Mouse (Mus musculus): Measurements from ENCODE around the gene Mcur1. TPM values are rescaled to one million over a fixed set of nuclear protein-coding genes. Genes with fewer than 3 reads are reported as not detected.

Gene Mcur1
- 24.3 and 24.7 TPM in 2 replicates for polyA plus RNA-seq (2012; rRNA removed)

DNA sequence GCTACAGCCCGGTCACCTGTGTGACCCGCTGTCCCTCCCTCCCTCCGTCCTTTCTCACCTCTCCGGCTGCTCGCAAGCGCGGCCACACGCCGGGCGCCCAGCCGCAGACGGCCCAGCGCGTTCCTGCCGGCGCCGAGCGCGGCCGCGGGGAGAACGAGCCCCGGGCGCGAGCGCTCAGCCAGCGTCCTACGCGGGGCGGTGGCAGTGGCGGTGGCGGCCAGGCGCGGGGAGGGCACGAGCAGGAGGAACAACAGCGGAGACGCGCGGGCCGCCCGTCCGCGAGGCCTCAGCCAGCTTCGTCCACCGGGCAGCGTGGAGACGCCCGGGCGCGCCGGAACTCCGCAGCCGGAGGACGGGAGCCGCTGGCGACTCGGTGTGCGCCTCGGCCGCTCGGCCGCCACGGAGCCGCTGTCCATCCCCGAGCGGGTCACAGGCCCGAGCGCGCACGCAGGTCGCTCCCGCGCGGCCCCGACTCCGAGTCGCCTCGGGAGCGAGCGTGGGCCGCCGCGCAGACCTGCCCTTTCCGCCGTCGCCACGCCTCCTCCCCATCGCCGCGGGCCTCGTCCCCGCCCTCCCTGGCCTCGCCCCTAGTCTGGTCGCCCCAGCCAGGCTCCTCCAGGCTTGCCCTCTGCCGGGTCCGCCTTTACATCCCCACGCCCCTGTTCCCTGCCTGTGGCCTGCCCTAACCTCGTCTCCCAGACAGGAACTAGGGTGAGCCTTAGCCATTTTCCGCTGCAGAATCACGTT is at the start of gene Mcur1:
Gene Mcur1, minus strand, starts transcription at position 481 of the 747 bp plus-strand sequence.
- peak; percentile 67 to 85 for DNase-seq (ENCODE audit: extremely low spot score in 1 of 2, low spot score in 1 of 2)

DNA sequence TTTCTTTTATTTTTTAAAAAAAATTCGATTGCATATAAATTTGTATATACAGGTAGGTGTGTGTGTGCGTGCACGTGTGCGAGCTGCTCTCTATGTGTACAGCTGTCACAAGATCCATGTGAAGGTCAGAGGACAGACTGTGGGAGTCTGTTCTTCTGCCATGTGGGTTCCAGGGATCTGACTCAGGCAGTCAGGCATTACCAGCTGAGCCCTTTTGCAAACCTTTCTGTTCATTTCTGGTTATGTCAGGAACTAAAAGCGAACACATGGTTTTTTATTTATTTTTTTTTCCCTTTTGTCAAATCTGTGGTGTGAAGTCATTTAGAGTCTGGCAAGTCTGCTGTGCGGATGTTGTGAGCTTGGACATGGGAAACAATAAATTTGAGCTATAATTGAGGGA is 48.9 kb upstream of the Mcur1 start:
- no peak for DNase-seq (ENCODE audit: extremely low spot score in 1 of 2, low spot score in 1 of 2)

DNA sequence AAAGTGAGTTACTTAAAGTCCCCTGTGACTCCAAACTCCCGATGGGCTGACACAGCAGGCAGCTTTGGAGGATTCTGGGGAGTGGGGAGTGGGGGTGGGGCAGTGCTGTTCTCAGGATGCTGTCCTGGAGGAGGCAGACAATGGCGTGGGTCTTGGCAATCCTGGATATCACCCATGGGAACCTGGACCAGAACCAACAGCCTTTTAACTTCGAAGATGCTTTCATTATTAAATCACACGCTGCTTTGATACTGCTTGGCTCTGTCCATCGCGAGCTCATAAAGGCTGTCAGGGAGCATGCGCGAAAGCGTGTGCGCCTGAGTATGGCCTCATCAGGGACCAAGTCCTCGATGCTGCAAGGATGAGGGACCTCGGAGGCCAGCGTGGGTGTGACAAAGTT is 43.1 kb upstream of the Mcur1 start:
- no peak for DNase-seq (ENCODE audit: extremely low spot score in 1 of 2, low spot score in 1 of 2)

DNA sequence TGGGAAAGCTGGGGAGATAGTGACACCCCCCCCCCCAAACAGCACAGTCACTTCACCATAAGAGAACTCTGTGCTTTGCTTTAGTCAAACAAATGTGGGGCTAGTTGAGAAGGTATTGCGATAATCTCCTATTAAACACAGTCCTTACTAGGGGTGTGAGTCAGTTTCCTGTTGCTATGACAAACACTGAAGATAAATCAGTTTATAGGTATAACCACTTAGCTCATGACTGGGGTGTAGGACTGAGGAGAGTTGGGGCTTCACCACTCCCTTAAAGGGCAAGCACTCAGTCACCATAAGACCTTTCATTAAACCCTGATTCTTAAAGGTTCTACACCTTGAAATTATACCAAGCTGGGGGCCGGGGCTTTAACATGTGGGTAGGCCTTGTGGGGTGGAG is 42.4 kb upstream of the Mcur1 start:
- no peak for DNase-seq (ENCODE audit: extremely low spot score in 1 of 2, low spot score in 1 of 2)

DNA sequence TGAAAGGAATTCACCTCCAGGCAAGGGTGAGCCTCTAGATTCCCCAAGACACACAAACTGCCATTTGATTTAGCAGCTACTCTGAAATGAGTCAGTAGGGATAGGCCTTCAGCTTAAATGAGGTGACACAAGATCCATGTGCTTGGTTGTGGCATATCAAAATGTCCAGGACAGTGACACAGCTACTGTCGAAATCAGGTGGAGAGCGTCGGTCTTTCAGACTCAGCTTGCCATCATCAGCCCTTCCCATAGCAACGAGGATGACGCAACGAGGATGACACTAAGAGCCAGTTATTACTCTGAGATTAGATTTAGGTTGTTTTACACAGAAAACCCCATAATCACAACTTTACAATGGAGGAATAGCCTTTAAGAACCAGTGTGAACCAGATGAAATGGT is 41.0 kb upstream of the Mcur1 start:
- DNase-seq (ENCODE audit: extremely low spot score in 1 of 2, low spot score in 1 of 2), result no peak

DNA sequence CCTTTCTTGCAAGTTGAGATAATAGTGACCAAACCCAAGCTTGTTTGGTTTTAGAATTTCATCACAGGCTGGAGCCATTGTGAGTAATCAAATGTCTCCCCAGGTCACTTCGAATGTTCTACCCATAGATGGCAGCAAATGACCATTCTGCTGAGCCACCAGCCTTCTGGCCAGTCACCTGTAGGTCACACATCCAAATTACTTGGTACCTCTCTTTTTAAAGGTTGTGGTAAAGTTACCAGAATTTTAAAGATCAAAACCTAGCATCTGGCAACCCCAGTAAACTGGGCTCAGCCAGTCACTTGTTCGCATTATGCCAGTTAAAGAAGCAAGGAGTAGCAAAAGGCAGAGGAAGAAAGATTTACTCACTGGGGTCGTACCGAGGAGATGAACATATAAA is 35.9 kb upstream of the Mcur1 start:
- DNase-seq (ENCODE audit: extremely low spot score in 1 of 2, low spot score in 1 of 2), result peak; percentile 27 to 66

DNA sequence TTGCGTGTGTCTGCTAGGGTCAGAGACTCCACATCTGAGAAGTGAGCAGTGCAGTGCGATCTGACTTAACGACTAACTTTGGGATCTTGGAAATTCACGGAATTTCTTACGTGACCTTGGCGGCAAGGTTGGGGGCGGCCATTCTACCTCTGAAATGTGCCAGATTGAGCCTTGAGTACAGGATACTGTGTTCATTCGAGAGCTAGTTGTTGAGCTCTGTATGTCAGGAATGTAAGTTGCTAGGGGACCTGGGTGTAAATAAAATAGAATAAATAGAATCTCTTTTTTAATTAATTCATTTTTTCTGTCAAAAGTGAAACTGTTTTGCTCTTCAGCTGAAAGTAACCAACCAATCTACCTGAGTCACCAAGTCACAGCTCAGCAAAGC is 32.7 kb upstream of the Mcur1 start:
- no peak for DNase-seq (ENCODE audit: extremely low spot score in 1 of 2, low spot score in 1 of 2)

DNA sequence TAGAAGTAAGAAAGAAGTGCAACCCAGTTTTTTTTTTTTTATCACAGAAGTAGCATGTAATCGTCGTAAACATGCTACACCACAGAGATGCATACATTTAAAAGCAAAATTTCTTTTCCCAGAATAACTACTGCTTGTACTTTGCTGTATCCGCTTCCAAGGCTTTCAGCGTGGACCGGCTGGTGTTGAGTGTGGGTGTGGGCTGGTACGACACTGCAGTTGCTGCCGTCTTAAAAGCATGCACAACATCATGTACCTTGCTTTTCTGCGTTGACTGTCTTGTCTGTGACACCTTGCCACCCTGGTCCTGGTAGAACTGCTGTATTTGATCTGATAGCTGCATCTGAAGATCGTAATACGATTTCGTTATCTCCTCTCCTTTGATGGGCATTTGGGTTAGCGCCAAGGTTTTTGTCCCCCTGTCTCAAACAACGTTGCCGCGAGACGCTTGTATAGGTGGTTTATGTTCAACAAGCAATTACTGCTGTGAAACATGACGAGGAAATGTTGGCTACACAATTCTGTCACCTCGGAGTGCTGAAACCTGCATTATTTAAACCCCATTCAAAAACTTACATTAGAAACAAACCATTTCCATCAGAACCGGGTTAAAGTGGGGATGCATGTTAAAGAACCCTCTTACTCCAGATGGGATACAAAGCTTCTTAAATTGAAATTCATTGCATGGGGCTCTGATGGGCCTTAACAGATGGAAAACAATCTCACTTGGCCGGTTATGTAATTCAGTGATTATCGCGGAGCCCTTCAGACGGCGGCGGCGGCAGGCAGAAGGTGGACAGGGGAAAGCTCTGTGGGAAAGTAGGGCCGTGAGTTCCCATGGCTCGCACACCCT is 32.1 kb upstream of the Mcur1 start:
- no peak for DNase-seq (ENCODE audit: extremely low spot score in 1 of 2, low spot score in 1 of 2)

DNA sequence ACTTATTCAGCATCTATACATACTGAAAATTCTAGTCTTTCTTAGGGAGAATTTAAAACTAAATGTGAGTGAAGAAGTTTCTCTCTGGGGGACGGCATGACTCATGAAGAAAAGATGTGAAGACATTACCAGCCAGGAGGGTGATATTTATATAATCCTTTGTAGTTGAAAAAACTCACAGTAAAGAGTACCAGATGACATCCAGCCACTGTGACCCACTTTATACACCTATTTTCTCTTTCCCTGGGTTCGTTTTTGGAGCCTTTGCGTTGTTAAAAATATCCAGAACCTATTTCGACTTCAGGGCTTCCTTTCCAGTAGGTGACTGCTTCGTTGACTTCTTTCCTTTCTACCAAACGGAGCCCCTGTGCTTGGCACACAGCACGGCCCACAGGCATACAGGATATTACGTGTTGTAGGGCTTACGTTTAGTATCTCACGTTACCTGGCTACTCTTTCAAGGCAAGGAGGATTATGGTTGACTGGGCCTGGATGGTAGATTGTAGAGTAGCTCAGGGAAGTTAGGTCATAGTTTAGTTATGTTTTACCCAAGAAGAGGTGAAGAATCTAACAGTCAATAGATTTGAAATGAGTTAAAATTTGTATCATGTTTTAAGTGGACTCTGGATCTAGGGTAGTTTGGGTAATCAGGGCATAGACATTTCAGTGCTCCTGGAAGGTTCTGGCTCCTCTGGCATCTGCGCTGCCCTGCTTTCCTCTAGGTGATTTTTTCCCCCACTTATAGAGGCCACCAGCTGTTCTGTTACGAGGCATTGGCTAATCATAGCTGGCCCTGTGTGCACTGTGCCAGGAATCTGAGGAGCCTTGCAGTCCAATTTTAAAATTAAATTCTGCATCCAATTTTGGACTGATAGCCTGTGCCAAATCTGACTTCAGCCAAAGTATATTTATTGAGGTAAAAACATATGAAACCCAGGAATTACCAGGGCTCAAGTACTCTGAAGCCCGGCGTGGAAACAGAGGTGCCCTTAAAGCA is 28.2 kb upstream of the Mcur1 start:
- DNase-seq (ENCODE audit: extremely low spot score in 1 of 2, low spot score in 1 of 2), result peak in 1 of 2 experiments; percentile 64

DNA sequence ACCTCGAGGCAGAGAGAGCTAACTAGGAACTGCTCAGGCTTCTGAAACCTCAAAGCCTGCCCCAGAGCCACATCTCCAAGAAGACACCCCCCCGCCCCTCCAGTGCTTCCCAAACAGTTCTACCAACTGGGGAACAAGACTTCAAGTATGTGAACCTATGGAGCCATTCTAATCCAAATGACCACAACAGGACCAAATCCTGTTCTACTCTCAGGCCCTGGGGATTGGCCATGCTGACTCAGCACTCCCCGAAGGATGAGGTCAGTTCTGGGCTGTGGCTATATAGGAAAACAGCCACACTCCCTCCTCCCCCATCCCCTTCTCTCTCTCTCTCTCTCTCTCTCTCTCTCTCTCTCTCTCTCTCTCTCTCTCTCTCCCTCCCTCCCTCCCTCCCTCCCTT is 27.0 kb upstream of the Mcur1 start:
- no peak for DNase-seq (ENCODE audit: extremely low spot score in 1 of 2, low spot score in 1 of 2)

DNA sequence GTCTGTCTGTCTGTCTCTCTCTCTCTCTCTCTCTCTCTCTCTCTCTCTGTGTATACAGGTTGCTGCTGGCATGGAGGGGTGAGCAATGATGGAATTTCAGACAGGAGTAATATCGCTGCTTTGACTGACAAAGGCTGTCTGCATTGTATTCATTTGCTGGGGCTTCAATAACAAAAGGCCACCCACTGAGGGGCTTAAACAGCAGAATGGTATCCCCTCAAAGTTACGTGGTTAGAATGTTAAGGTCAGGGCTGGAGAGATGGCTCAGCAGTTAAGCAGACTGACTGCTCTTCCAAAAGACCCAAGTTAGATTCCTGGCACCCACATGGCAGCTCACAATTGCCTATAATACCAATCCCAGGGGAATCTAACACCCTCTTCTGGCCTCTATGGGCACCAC is 25.3 kb upstream of the Mcur1 start:
- DNase-seq (ENCODE audit: extremely low spot score in 1 of 2, low spot score in 1 of 2), result no peak

DNA sequence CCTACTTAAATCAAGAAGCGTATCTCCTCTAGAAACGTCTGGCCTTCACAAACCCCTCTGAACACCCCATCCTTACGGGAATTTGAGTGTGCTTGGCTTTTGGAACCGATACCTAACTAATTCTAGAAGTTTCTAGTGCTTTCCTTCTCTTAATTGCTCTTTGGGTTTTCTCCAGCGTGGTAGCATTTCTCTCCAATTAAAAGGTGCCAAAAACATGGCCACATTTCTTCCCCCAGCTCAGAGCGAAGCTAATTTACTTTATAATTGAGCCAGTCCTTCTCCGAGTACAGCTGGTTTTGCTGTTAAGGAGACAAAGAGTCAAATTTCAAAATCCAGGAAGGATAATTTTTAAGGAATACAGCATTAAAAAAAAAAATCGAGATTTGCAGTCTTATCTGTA is 23.5 kb upstream of the Mcur1 start:
- DNase-seq (ENCODE audit: extremely low spot score in 1 of 2, low spot score in 1 of 2), result peak in 1 of 2 experiments; percentile 41

DNA sequence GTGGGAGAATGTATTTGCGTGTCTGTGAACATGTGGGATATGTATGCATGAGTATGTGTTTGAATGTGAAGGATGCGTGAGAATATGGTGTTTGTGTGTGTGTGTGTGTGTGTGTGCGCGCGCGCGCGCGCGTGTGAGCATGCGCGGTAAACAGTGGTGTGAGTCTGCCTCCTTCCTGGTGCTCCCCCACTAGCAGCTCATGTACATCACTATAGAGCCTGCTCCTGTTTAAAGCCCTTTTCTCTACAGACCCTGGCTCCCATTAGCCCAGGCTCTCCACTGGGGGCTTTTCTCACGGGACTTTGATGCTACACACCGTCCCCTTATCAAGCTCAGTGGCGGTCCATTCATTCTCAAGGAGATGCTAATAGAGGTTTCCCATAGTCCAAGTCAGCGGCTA is 23.0 kb upstream of the Mcur1 start:
- no peak for DNase-seq (ENCODE audit: extremely low spot score in 1 of 2, low spot score in 1 of 2)

DNA sequence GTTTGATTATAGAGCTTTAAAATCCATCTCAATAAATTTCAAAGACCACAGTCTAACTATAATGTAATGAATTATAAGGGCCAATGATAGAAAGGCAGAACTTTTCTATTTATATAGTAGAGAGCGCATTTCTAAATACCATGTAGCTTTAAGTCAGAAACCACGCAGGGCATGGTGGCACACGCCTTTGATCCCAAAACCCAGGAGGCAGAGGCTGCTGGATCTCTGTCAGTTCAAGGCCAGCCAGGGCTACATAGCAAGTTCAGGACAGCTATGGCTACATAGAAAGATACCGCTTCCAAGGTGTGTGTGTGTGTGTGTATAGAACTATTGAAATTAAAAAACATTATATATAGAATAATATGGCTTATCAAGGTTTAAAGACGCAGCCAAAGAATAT is 20.7 kb upstream of the Mcur1 start:
- DNase-seq (ENCODE audit: extremely low spot score in 1 of 2, low spot score in 1 of 2), result no peak

DNA sequence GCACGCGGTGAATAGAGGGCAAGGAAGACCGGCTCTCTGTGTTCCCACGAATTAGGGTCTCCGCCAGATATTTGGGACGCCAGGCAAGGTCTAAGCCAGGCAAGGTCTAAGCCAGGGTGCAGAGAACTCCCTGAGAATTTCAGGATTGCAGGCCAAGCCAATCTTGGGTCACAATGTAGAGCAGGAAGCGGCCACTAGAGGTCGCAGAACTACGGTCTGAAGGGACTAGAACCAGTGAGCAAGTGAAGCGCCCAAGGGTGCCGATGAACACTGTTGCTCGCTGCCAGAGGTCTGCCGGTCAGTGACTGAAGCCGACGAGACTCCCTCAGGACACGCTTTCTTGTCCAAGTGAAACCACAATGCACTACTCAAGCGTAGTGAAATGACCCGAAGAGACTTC is 19.7 kb upstream of the Mcur1 start:
- DNase-seq (ENCODE audit: extremely low spot score in 1 of 2, low spot score in 1 of 2), result peak in 1 of 2 experiments; percentile 62

DNA sequence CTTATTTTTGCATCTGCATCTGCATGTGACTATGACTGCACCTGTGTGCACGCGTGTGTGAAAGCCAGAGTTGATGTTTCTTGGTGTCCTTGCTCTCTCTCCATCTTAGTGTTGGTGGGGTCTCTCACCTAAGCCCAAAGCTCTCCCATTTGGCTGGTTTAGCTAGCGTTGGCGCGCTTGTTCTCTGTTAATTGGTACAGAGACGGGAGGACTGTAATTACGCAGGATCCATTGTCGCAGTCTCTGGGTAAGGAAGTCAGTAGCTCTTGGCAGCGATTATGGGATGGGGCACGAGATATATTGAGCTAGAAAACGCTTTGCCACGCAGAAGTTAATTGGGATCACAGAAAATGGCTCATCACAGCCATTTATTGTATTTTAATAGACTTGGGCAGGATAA is 17.8 kb upstream of the Mcur1 start:
- DNase-seq (ENCODE audit: extremely low spot score in 1 of 2, low spot score in 1 of 2), result no peak

DNA sequence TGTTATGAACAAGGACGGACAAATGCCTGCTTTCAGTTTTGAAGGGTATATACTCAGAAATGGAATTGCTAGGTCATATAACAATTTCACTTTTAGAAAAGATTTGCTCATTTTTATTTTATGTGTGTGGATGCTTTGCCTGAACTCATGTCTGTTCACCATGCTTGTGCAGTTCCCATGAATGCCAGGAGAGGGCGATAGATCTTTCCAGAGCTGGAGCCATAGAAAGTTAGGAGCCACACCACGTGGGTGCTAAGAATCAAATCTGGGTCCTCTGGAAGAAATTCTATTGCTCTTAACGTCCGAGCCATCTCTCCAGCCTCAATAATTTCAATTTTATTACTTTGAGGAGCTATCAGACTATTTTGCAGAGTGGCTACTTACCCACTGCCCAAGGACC is 17.3 kb upstream of the Mcur1 start:
- DNase-seq (ENCODE audit: extremely low spot score in 1 of 2, low spot score in 1 of 2), result no peak

DNA sequence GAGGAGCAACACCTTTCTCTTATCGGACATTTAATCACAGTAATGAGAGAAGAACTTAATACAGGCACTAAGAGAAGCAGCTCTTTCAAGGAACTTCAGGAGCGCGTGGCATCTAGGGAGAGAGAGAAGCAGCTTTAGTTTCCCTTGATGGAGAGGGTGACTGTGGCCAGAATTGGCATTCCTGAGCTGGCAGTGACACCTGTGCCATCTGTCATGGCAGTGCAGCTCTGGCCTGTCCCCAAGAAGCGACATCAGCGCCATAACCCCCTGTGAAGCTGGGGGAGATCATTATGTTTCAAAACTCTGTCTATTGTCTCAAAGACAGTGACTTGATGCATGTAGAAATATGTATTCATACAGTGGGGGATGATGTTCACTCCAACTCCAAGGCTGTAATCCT is 15.4 kb upstream of the Mcur1 start:
- DNase-seq (ENCODE audit: extremely low spot score in 1 of 2, low spot score in 1 of 2), result no peak

DNA sequence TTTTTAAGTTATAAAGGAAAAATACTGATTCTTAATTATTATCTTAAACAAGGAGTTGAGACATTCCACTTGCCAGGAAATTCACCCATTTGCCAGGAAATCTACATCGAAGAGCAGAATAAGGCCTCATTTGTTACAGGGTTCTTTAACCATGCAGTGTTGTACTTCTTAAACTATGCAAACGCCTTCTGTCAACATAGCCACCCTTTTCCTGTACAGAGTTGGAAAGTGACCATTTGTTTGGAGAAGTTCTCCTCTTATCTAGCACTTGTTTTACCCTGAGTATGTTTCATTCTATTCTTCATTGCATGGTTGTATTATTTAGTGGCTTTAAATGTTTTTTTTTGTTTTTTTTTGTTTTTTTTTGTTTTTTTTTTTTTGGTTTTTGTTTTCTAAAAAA is 14.0 kb upstream of the Mcur1 start:
- no peak for DNase-seq (ENCODE audit: extremely low spot score in 1 of 2, low spot score in 1 of 2)

DNA sequence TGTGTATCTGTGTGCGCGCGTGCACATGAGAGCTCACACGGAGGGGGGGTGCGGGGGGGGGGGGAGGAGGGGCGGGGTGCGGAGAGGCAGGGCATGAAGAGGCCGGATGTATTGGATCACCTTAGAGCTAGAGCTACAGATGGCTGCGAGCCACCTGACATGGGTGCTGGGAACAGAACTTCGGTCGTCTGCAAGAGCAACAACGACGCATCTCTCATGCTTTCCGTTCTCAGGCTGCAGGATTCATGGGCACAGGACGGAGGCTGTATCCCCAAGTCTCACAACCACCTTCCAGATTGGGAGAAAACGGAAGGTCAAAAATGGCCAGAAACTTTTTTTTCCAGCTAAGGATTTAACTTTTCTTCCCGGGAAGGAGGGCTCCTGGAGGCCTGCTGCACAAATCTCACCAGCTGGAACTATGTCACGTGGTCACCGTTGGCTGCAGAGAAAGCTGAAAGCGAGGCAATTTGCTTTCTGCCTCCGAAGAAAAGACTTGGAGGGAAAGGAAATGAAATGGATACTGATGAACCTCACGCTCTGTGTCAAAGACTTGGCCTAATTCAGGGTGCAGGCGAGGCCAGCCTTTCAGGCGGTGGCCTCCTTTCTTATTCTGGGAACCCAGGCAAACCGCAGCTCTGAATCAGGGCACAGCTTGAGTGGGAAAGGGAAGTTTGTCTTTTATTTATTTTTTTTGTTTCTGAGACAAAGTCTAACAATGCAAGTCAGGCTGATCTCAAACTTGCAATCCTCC is 7.3 kb upstream of the Mcur1 start:
- DNase-seq (ENCODE audit: extremely low spot score in 1 of 2, low spot score in 1 of 2), result peak in 1 of 2 experiments; percentile 53

All from frontal cortex, adult 2 months (tissue).